Mouse (Mus musculus) heart, postnatal 0 days (tissue): ENCODE measurements around the gene Prelid3b. TPM values are rescaled to one million over a fixed set of nuclear protein-coding genes. Genes with fewer than 3 reads are reported as not detected.

Experiments used
- ATAC-seq: fragments of 200-750 bp; cut with Nextera tagmentation; 2 replicates; pipeline ENCODE4 v1.8.0; 2017; ENCODE audit warnings: low read depth, moderate number of reproducible peaks, moderate library complexity; ENCODE audit not compliant: insufficient read depth
- DNase-seq: peaks from one replicate; pipeline ENCODE4 v3.0.0-alpha.2; 2016; ENCODE audit warnings: low spot score
- H3K27ac ChIP-seq: fragments of 300-500 bp; sonication (generic); 2 replicates; pipeline ENCODE4 v1.5.1; 2014; ENCODE audit warnings: low read depth, mild to moderate bottlenecking
- H3K27me3 ChIP-seq: fragments of 300-500 bp; sonication (generic); 2 replicates; pipeline ENCODE4 v1.6.1; 2014; ENCODE audit warnings: low read length, mixed read lengths; ENCODE audit not compliant: control insufficient read depth, insufficient read depth
- H3K36me3 ChIP-seq: fragments of 300-500 bp; sonication (generic); replicated peaks from 2 replicates; pipeline ENCODE4 v1.6.1; 2014; ENCODE audit warnings: low read length, mixed read lengths; ENCODE audit not compliant: control insufficient read depth, insufficient read depth
- H3K4me1 ChIP-seq: fragments of 300-500 bp; sonication (generic); 2 replicates; pipeline ENCODE4 v1.6.1; 2014; ENCODE audit warnings: antibody characterized with exemption; ENCODE audit not compliant: control insufficient read depth, insufficient read depth
- H3K4me2 ChIP-seq: fragments of 300-500 bp; sonication (generic); 2 replicates; pipeline ENCODE4 v1.6.1; 2014; ENCODE audit warnings: low read depth, mild to moderate bottlenecking, low read length, moderate library complexity
- H3K4me3 ChIP-seq: fragments of 300-500 bp; sonication (generic); 2 replicates; pipeline ENCODE4 v1.5.1; 2014; ENCODE audit warnings: low read depth, low read length
- H3K9ac ChIP-seq: fragments of 300-500 bp; sonication (generic); replicated peaks from 2 replicates; pipeline ENCODE4 v1.6.1; 2014; ENCODE audit warnings: low read depth, low read length, mixed read lengths
- H3K9me3 ChIP-seq: fragments of 300-500 bp; sonication (generic); replicated peaks from 2 replicates; pipeline ENCODE4 v1.6.1; 2016; ENCODE audit warnings: low read length; ENCODE audit not compliant: control insufficient read depth
- CTCF ChIP-seq: IDR thresholded peaks from 2 replicates; pipeline ENCODE4 v1.5.1; 2016; ENCODE audit warnings: antibody characterized with exemption, control low read depth, low read depth
- EP300 ChIP-seq: IDR thresholded peaks from 2 replicates; pipeline ENCODE4 v1.6.1; 2016; ENCODE audit warnings: antibody characterized with exemption, low read depth
- WGBS: fragments of 180-500 bp; shearing (Covaris S2); extraction: QIAGEN DNeasy Blood & Tissue Kit; methylation state at CpG from one replicate; pipeline ENCODE4 v1.1.7; 2014; 5-methylcytosine and 5-hydroxymethylcytosine counted together
- polyA plus RNA-seq: library from polyadenylated mRNA; unstranded; fragments of >200 nt; fragmentation: Nextera tagmentation; extraction: Ambion mirVana; gene quantifications from 2 replicates; pipeline ENCODE4 v1.2.1, GENCODE M21; 2015
- total RNA-seq: library from RNA; depleted of rRNA; stranded (reverse); fragments of >200 nt; gene quantifications from 2 replicates; pipeline ENCODE4 v1.2.3, GENCODE M21; 2014; ENCODE audit warnings: low replicate concordance

Gene Prelid3b
- total and polyA plus RNA-seq, 2 experiments from 2014 or later = 83.5 to 155 TPM

GRCm38 (mm10) chr2:174492858-174493257 is 20.0 kb upstream of the Prelid3b start:
- no peak overlapping the region for H3K9ac ChIP-seq
- peaks cover 9% of the 10 kb centered on the region for H3K9me3 ChIP-seq
- ATAC-seq = no peak
- WGBS = 53% methylated on average over 2 of the region's 2 CpGs
- H3K27me3 ChIP-seq = no peaks in the 10 kb centered on the region
- H3K4me3 ChIP-seq = no peak overlapping the region
- TF ChIP-seq CTCF = peak; percentile 23; the same call in 1 of the 2 replicates
- TF ChIP-seq EP300 = no peak
- no peaks in the 10 kb centered on the region for H3K4me1 ChIP-seq
- H3K4me2 ChIP-seq = no peak overlapping the region
- H3K36me3 ChIP-seq = no peaks in the 10 kb centered on the region
- H3K27ac ChIP-seq = no peak overlapping the region
- no peak for DNase-seq

GRCm38 (mm10) chr2:174487005-174487404 is 14.1 kb upstream of the Prelid3b start:
- no peak overlapping the region for H3K9ac ChIP-seq
- no peak overlapping the region for H3K4me2 ChIP-seq
- no peaks in the 10 kb centered on the region for H3K4me1 ChIP-seq
- no peak for ATAC-seq
- WGBS = 80% methylated on average over 5 of the region's 5 CpGs
- no peak overlapping the region for H3K4me3 ChIP-seq
- TF ChIP-seq CTCF (no peak), EP300 (no peak)
- no peak overlapping the region for H3K27ac ChIP-seq
- no peak for DNase-seq
- 0 out of 2 replicates have a peak, but pooled peaks cover 3% of the 10 kb centered on the region for H3K9me3 ChIP-seq
- H3K27me3 ChIP-seq = no peaks in the 10 kb centered on the region
- H3K36me3 ChIP-seq = no peaks in the 10 kb centered on the region

DNA sequence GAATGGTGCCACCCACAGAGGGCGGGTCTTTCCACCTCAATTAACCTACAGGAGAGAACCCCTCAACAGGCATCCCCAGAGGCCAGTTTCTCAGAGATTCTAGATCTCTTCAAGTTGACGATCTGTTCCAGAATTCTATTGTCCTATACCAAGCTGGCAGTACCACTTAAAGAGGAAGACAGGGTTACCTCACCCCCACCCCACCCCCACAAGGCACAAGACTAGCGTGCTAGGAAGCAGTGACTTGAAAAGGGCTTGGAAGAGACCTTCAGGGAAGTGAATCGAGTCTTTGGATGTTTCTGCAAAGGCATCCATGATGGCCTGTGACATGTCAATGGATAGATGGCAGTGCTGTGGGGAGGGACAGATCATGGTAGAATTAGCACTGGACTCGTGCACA is 5.9 kb upstream of the Prelid3b start:
- Histone ChIP-seq H3K27me3 (no peaks in the 10 kb centered on the region), H3K27ac (no peak overlapping the region), H3K4me1 (no peaks in the 10 kb centered on the region), H3K4me3 (no peak overlapping the region), H3K9me3 (no peaks in the 10 kb centered on the region), H3K9ac (no peak overlapping the region), H3K4me2 (no peak overlapping the region), H3K36me3 (no peaks in the 10 kb centered on the region)
- ATAC-seq (no peak), DNase-seq (no peak)
- TF ChIP-seq EP300 (no peak), CTCF (no peak)
- 63% methylated on average over 5 of the region's 5 CpGs for WGBS

GRCm38 (mm10) chr2:174477543-174478319 is 4.8 kb upstream of the Prelid3b start:
- Histone ChIP-seq H3K27me3 (no peaks in the 10 kb centered on the region), H3K4me1 (0 out of 2 replicates have a peak, but pooled peaks cover 5% of the 10 kb centered on the region), H3K4me2 (no peak overlapping the region), H3K36me3 (no peaks in the 10 kb centered on the region), H3K27ac (no peak overlapping the region), H3K9ac (no peak overlapping the region), H3K4me3 (no peak overlapping the region), H3K9me3 (no peaks in the 10 kb centered on the region)
- DNase-seq (no peak), ATAC-seq (no peak)
- TF ChIP-seq CTCF (no peak), EP300 (no peak)
- WGBS = 71% methylated on average over 3 of the region's 3 CpGs

DNA sequence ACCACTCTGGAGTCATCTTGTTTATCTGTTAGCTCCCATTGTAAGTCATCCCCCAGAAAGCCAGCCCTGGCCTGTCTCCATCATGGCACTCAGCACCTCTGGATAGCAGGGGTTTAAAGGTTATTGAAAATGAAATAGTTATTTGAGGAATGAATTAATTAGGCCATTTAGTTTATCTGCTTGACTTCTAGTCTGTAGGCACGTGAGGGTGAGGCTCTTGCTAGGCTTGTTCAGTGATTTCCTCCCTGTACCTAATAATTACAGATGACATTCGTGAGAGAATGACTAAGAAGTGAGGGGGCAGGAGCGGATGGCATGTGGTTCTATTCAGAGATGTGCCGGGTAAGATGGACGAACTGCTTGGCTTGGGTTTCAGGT is 658 bp upstream of the Prelid3b start:
- ATAC-seq (no peak), DNase-seq (no peak)
- H3K9me3 ChIP-seq = no peaks in the 10 kb centered on the region
- H3K4me2 ChIP-seq = peak overlapping the region; percentile 78
- H3K9ac ChIP-seq = no peak overlapping the region
- WGBS = 78% methylated on average over 5 of the region's 5 CpGs
- peaks cover 15% of the 10 kb centered on the region for H3K4me1 ChIP-seq
- no peaks in the 10 kb centered on the region for H3K27me3 ChIP-seq
- peaks cover 19% of the 10 kb centered on the region for H3K36me3 ChIP-seq
- peak overlapping the region; percentile 76 for H3K4me3 ChIP-seq
- TF ChIP-seq EP300 (no peak), CTCF (no peak)
- H3K27ac ChIP-seq = peak overlapping the region; percentile 60; the same call in 1 of the 2 replicates
